Mouse (Mus musculus): ENCODE data around the gene Pfdn5. TPM values are rescaled to one million over a fixed set of nuclear protein-coding genes. Genes with fewer than 3 reads are reported as not detected.
A peak's percentile ranks its signal among the peaks of the same experiment; 100 is the strongest.

Pfdn5 gene
- 150 and 168 TPM in 2 replicates for polyA plus RNA-seq (2016; fragmentation: Nextera tagmentation; extraction: Ambion mirVana)

DNA sequence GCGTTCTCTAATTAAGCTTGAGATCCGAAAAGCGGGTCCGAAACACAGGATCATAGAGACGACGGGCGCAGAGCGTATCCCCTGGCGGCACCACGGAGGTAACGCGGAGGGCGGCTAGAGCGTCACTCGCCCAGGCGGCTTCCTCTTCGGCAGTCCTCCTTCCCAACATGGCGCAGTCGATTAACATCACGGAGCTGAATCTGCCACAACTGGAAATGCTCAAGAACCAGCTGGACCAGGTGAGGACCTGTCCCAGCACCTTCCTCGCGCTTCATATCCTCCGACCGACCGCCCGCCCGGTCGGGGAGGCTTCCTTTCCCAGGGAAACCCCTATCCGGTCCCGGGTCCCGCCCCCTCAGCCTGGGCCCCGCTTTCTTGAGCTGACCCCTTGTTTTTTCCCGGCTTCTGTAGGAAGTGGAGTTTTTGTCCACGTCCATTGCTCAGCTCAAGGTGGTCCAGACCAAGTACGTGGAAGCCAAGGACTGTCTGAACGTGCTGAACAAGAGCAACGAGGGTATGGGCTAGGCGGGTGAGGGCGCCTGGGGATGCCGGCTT, at the start of gene Pfdn5:
TSS of gene Pfdn5 (plus strand) at position 95 of the 555 bp plus-strand sequence.
- Histone ChIP-seq H3K9ac (peak within 1 kb of the TSS; percentile 78), H3K4me3 (peak within 1 kb of the TSS; percentile 75), H3K9me3 (replicated peaks) (no peaks in the 10 kb centered on the region), H3K27ac (peak within 1 kb of the TSS; percentile 72), H3K4me2 (peak within 1 kb of the TSS; percentile 73), H3K27me3 (replicated peaks) (no peaks in the 10 kb centered on the region), H3K4me1 (peaks cover 23% of the 10 kb centered on the region), H3K36me3 (peaks cover 65% of the 10 kb centered on the region)
- ATAC-seq = peak; percentile 91
- WGBS (ENCODE audit: insufficient replicate concordance) = under 1% methylated on average over 40 of the region's 40 CpGs

DNA sequence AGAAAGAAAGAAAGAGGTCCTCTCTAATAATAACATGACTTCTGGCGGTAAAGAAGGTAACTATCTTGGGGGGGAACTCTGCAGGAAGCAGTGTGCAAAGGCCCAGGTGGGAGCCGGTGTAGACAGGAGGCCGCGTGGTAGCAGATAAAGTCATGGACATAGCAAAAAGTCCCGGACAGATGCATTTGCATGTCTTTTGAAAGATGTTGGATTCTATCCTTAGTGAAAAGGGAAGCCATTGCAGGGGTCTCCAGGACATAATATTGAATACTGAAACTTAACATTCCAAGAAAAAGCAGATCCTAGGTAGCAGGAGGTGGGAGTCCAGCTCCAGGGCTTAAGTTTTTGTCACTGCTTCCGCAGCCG, 47.2 kb upstream of the Pfdn5 start:
- WGBS (ENCODE audit: insufficient replicate concordance) = 16% methylated on average over 7 of the region's 7 CpGs

DNA sequence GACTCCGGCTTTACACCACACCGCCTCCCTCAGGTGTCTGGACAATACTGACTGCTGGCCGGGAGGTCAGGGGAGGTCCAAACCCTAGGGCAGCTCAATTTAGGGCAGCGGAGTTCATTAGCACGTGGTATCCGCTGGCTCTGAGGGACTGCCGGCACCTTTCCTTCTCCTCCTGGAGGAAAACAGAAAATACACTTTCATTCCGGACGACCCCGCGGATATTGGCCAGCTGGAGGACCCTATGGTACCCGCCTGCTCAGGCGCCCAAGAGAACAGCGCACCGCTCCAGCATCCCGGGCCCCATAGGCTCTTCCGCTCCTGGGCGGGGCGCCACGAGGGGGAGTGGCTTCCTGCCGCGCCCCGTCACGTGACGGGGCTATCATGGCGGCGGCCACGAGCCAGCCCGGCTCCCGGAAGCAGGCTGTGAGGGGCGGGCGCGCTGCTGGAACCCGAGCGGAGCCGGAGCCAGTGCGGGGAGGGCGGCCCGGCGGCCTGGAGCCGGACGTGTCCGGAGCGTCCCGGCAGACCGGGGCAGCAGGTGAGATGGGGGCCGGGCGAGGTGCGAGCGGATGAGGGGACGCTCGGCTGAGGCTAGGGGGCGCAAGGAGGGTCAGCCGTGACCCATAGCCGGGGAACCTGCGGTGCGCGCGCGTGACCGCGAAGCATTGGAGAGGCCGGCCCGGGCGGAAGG, 46.7 kb upstream of the Pfdn5 start, which contains the start of gene Mfsd5:
TSS of gene Mfsd5 (plus strand) at position 363 of the 691 bp plus-strand sequence.
- H3K27me3 ChIP-seq (replicated peaks) = no peaks in the 10 kb centered on the region
- peak within 1 kb of the TSS; percentile 85 for H3K4me3 ChIP-seq
- H3K4me1 ChIP-seq = peaks cover 53% of the 10 kb centered on the region
- H3K9ac ChIP-seq = peak within 1 kb of the TSS; percentile 82
- peak; percentile 92 for ATAC-seq
- H3K4me2 ChIP-seq = peak within 1 kb of the TSS; percentile 83
- no peaks in the 10 kb centered on the region for H3K9me3 ChIP-seq (replicated peaks)
- peaks cover 19% of the 10 kb centered on the region for H3K36me3 ChIP-seq
- peak within 1 kb of the TSS; percentile 87 for H3K27ac ChIP-seq
- under 1% methylated on average over 65 of the region's 65 CpGs for WGBS (ENCODE audit: insufficient replicate concordance)

More for the DNA sequence above, 47.2 kb upstream of the Pfdn5 start:
- H3K4me1 ChIP-seq = peaks cover 48% of the 10 kb centered on the region
- H3K4me3 ChIP-seq = peak overlapping the region; percentile 85
- H3K36me3 ChIP-seq = peaks cover 19% of the 10 kb centered on the region
- H3K4me2 ChIP-seq = peak overlapping the region; percentile 83
- H3K27ac ChIP-seq = peak overlapping the region; percentile 87
- peak overlapping the region; percentile 82 for H3K9ac ChIP-seq
- no peaks in the 10 kb centered on the region for H3K9me3 ChIP-seq (replicated peaks)
- H3K27me3 ChIP-seq (replicated peaks) = no peaks in the 10 kb centered on the region
- no peak for ATAC-seq

DNA sequence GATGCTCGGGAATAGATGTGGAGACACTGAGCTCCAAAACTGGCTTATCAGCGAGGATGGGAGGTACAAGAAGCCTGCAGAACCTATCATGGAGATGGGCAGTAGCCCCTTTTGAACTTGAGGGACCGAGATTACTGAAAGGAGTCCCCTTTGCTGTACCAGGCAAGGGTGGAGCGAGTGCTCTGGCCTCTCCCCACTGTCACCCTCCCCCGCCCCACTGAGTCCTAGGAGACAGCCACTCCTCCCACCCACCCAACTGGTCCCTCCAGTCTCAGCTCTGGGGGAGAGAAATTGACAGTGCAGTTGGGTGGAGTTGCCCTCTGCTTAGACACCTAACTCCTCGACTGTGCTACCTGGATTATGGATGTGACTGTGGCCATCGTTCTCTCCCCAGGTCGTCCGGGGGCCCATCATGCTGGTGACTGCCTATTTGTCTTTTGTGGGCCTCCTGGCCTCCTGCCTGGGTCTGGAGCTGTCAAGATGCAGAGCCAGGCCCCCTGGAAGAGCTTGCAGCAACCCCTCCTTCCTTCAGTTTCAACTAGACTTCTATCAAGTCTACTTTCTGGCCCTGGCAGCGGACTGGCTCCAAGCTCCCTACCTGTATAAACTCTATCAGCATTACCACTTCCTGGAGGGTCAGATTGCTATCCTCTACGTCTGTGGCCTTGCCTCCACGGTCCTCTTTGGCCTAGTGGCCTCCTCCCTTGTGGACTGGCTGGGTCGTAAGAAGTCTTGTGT, 46.0 kb upstream of the Pfdn5 start:
- peak; percentile 42 for ATAC-seq

DNA sequence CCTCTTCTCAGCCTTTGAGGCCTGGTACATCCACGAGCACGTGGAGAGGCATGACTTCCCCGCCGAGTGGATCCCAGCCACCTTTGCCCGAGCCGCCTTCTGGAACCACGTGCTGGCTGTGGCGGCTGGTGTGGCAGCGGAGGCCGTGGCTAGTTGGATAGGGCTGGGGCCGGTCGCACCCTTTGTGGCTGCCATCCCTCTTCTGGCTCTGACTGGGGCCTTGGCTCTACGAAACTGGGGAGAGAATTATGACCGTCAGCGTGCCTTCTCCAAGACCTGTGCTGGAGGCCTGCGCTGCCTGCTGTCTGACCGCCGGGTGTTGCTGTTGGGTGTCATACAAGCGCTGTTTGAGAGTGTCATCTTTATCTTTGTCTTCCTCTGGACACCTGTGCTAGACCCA, 45.3 kb upstream of the Pfdn5 start:
- peak overlapping the region; percentile 82 for H3K9ac ChIP-seq
- 0 out of 2 replicates have a peak overlapping the region, but pooled peaks have one; percentile 87 for H3K27ac ChIP-seq
- peak overlapping the region; percentile 85 for H3K4me3 ChIP-seq
- H3K9me3 ChIP-seq (replicated peaks) = no peaks in the 10 kb centered on the region
- peaks cover 62% of the 10 kb centered on the region for H3K4me1 ChIP-seq
- no peaks in the 10 kb centered on the region for H3K27me3 ChIP-seq (replicated peaks)
- ATAC-seq = no peak
- peaks cover 19% of the 10 kb centered on the region for H3K36me3 ChIP-seq
- H3K4me2 ChIP-seq = peak overlapping the region; percentile 83
- 85% methylated on average over 19 of the region's 19 CpGs for WGBS (ENCODE audit: insufficient replicate concordance)

More for the DNA sequence above, 46.0 kb upstream of the Pfdn5 start:
- Histone ChIP-seq H3K36me3 (peaks cover 19% of the 10 kb centered on the region), H3K27ac (peak overlapping the region; percentile 87), H3K4me2 (peak overlapping the region; percentile 83), H3K27me3 (replicated peaks) (no peaks in the 10 kb centered on the region), H3K9me3 (replicated peaks) (no peaks in the 10 kb centered on the region), H3K4me1 (peaks cover 58% of the 10 kb centered on the region), H3K4me3 (peak overlapping the region; percentile 85), H3K9ac (peak overlapping the region; percentile 82)
- WGBS (ENCODE audit: insufficient replicate concordance) = 14% methylated on average over 13 of the region's 13 CpGs

DNA sequence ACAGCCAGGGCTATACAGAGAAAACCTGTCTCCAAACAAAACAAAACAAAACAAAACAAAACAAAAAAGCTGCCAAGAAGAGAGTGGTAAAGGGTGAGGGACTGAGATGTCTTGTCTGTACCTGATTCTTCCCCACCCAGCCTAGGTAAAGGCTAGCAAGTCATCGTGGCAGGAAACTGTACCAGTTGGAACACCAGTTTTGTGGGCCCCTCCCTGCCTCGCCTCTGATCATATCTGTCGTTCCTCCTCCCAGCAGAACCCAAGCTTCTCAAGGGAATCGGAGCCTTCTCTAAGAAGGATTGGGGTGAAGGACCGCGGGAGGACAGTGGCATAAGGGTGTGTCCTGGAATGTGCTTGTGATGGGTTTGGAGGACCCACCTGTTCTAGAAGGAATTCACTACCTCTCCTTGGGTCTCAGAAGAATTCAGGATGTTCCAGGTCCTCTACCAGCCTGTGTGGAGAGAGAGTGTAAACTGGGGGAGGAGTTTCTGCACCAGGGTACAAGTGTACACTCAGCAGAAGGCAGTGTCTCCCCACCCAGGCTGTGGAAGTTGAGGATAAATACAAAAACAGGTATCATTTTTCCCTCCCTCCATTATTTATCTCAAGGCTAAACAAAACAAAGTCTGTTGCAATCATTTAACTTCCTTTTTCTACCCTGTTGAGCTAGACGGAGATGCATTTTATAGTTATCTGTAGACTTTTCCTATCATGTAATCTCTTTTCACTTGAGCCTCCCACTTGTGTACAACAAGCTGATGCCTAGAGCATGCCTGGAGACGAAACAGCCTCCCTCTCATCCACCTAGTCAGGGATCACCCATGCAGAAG, 43.2 kb upstream of the Pfdn5 start:
- WGBS (ENCODE audit: insufficient replicate concordance) = 23% methylated on average over 8 of the region's 8 CpGs
- Histone ChIP-seq H3K9me3 (replicated peaks) (no peaks in the 10 kb centered on the region), H3K36me3 (peaks cover 19% of the 10 kb centered on the region), H3K27me3 (replicated peaks) (no peaks in the 10 kb centered on the region), H3K27ac (peak overlapping the region; percentile 55), H3K4me3 (no peak overlapping the region), H3K9ac (peak overlapping the region; percentile 33; the same call in 1 of the 2 replicates), H3K4me1 (peaks cover 62% of the 10 kb centered on the region), H3K4me2 (peak overlapping the region; percentile 41)
- ATAC-seq = no peak

DNA sequence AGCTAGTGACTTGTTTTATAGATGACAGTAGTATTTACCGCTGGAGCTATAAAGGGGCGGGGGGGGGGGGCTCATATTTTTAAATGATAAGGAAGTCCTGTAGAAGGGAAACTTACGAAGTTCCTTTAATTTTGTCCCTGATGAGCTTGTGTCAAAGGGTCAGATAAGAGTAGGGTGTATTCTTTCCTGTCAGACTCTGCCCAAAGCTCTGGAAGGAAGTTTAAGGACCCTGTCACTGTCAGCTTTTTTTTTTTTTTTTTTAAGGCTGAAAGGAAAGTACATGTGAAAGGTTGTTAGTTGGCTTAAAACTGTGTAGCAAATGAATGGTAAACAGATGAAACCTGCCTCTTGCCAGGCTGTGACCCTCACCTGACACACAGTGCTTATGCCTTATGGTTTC, 42.3 kb upstream of the Pfdn5 start:
- no peak for ATAC-seq
- Histone ChIP-seq H3K36me3 (peaks cover 19% of the 10 kb centered on the region), H3K4me2 (no peak overlapping the region), H3K27me3 (replicated peaks) (no peaks in the 10 kb centered on the region), H3K27ac (peak overlapping the region; percentile 18; the same call in 1 of the 2 replicates), H3K4me3 (no peak overlapping the region), H3K9ac (no peak overlapping the region), H3K4me1 (peaks cover 58% of the 10 kb centered on the region), H3K9me3 (replicated peaks) (no peaks in the 10 kb centered on the region)
- WGBS (ENCODE audit: insufficient replicate concordance) = 13% methylated on average over 3 of the region's 3 CpGs

DNA sequence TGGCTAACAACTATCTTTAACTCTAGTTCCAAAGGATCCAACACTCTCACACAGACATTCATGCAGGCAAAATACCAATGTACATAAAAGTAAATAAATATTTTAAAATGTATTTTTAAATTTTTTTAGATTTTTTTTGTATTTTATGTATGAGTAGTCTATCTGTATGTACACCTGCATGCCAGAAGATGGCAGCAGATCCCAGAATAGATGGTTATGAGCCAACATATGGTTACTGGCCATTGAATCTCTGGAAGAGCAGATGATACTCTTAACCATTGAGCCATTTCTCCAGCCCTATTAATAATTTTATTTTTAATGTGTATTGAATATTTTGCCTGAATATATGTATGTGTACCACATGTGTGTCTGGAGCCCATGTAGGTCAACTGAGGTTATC, 38.5 kb upstream of the Pfdn5 start:
- H3K4me1 ChIP-seq = peaks cover 27% of the 10 kb centered on the region
- no peak overlapping the region for H3K4me3 ChIP-seq
- ATAC-seq = no peak

DNA sequence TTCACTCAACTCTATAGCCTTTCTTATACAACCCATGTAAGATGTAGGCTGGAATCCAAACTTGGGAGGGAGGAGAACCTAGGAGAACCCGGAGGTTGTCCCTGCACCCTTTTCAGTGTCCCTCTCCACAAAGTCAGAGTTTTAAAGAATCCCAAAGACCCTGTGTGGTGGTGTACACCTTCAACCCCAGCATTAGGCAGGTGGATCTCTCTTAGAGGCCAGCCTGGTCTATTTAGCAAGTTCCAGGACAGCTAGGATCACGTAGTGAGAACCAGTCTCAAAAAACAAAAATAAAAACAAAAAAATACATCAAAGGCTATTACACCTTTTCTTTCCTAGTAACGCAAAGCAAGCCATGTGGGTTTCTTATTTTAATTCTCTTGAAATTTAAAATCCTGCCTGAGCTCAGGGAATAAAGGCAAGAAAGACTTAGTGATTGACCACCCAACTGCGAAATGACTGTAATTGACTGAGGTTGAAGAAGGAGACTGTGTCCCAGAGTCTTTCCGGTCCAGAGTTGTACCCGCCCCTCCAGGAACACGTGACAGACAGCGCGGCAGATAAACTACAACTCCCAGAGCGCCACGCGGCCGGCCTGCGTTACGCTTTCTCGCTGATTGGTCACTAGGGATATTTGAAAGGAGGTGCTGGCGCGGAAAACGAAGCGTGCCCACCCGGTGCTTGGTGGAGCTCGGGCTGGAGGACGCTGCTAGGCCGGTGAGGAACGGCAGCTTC, 30.1 kb upstream of the Pfdn5 start, which contains the start of gene Espl1:
TSS of gene Espl1 (plus strand) at position 634 of the 735 bp plus-strand sequence.
- peak within 1 kb of the TSS; percentile 81 for H3K27ac ChIP-seq
- H3K9me3 ChIP-seq (replicated peaks) = no peaks in the 10 kb centered on the region
- peaks cover 32% of the 10 kb centered on the region for H3K36me3 ChIP-seq
- peak; percentile 96 for ATAC-seq
- 7% methylated on average over 25 of the region's 25 CpGs for WGBS (ENCODE audit: insufficient replicate concordance)
- peak within 1 kb of the TSS; percentile 87 for H3K4me2 ChIP-seq
- H3K27me3 ChIP-seq (replicated peaks) = no peaks in the 10 kb centered on the region
- peak within 1 kb of the TSS; percentile 88 for H3K9ac ChIP-seq
- peaks cover 53% of the 10 kb centered on the region for H3K4me1 ChIP-seq
- peak within 1 kb of the TSS; percentile 99 for H3K4me3 ChIP-seq

More for the DNA sequence above, 38.5 kb upstream of the Pfdn5 start:
- H3K9me3 ChIP-seq (replicated peaks) = no peaks in the 10 kb centered on the region
- no peak overlapping the region for H3K9ac ChIP-seq
- H3K36me3 ChIP-seq = no peaks in the 10 kb centered on the region
- H3K27me3 ChIP-seq (replicated peaks) = no peaks in the 10 kb centered on the region
- H3K4me2 ChIP-seq = no peak overlapping the region
- H3K27ac ChIP-seq = no peak overlapping the region

DNA sequence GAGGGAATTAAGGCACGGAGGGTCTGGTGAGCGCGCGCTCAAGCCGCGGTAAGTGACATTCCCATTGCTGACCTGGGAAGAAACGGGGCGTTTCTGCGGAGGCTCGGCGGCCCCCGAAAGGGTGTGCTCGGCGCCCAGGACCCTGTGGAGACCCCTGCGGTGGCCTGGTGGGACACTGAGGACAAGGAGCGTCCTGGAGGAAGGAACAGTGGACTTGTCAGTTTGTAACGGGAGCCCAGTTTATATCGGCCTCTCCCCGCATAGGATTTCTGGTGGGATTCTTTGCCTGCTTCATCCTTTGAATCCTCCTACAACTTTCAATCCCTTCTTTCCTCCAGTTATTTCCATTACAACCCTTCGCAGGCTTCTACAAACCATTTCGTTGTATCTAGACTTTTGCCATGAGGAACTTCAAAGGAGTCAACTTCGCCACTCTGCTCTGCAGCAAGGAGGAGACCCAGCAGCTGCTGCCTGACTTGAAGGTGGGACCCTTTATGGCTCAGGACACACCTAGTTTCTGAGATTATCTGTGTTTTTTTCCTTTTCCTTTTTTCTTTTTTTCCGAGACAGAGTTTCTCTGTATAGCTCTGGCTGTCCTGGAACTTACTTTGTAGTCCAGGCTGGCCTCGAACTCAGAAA, 29.4 kb upstream of the Pfdn5 start:
- H3K27me3 ChIP-seq (replicated peaks) = no peaks in the 10 kb centered on the region
- peak overlapping the region; percentile 81 for H3K27ac ChIP-seq
- peak overlapping the region; percentile 88 for H3K9ac ChIP-seq
- ATAC-seq = peak; percentile 48; the same call in 1 of the 2 replicates
- H3K4me3 ChIP-seq = peak overlapping the region; percentile 99
- H3K36me3 ChIP-seq = peaks cover 39% of the 10 kb centered on the region
- WGBS (ENCODE audit: insufficient replicate concordance) = 3% methylated on average over 24 of the region's 24 CpGs
- no peaks in the 10 kb centered on the region for H3K9me3 ChIP-seq (replicated peaks)
- H3K4me1 ChIP-seq = peaks cover 53% of the 10 kb centered on the region
- H3K4me2 ChIP-seq = peak overlapping the region; percentile 87

All from liver, embryonic 12.5 days (tissue).